Mouse (Mus musculus) adrenal gland, postnatal 4 days (tissue): ENCODE data around the gene Hsd17b6. TPM values are rescaled to one million over a fixed set of nuclear protein-coding genes. Genes with fewer than 3 reads are reported as not detected.

Experiments used
- DNase-seq, 2 experiments: peaks; one replicate each; pipeline ENCODE4 v3.0.0; 2021 to 2022; ENCODE audit warnings: low spot score in 2 of 2, mixed read lengths in 2 of 2
- total RNA-seq, 2 experiments: library from RNA; stranded (reverse); gene quantifications; 2 replicates each; pipeline ENCODE4 v1.2.3; 2021

Gene Hsd17b6
- total RNA-seq, 2 experiments from 2014 or later: 0.22 to 8.9 TPM

- peak in 1 of 2 experiments; percentile 56 for DNase-seq
These were observed 937 bp upstream of the Hsd17b6 start for GRCm38 (mm10) chr10:128008207-128008889.

- no peak for DNase-seq
These were observed 1.9 kb downstream of the Hsd17b6 start for GRCm38 (mm10) chr10:128005479-128005878.

- no peak for DNase-seq
These were observed 2.5 kb downstream of the Hsd17b6 start for GRCm38 (mm10) chr10:128004918-128005317.

- no peak for DNase-seq
These were observed 4.1 kb downstream of the Hsd17b6 start for GRCm38 (mm10) chr10:128003281-128003801.

- DNase-seq: no peak
These were observed 9.2 kb downstream of the Hsd17b6 start for GRCm38 (mm10) chr10:127998260-127998659.

- DNase-seq: no peak
These were observed 10.7 kb downstream of the Hsd17b6 start for GRCm38 (mm10) chr10:127996690-127997089.

GRCm38 (mm10) chr10:127985601-127986000 lies 21.8 kb downstream of the Hsd17b6 start:
- DNase-seq: no peak

GRCm38 (mm10) chr10:127984650-127985049 lies 22.8 kb downstream of the Hsd17b6 start:
- DNase-seq: no peak

GRCm38 (mm10) chr10:127975503-127975902 lies 31.9 kb downstream of the Hsd17b6 start:
- no peak for DNase-seq

GRCm38 (mm10) chr10:127974062-127974461 lies 33.3 kb downstream of the Hsd17b6 start:
- DNase-seq: no peak

GRCm38 (mm10) chr10:127971135-127971534 lies 36.3 kb downstream of the Hsd17b6 start:
- no peak for DNase-seq

- DNase-seq: no peak
These were observed 37.0 kb downstream of the Hsd17b6 start for GRCm38 (mm10) chr10:127970359-127970831.

GRCm38 (mm10) chr10:127969820-127970219 lies 37.6 kb downstream of the Hsd17b6 start:
- no peak for DNase-seq

- no peak for DNase-seq
These were observed 40.9 kb downstream of the Hsd17b6 start for GRCm38 (mm10) chr10:127966506-127966905.

- DNase-seq: no peak
These were observed 43.4 kb downstream of the Hsd17b6 start for GRCm38 (mm10) chr10:127964004-127964403.

- no peak for DNase-seq
These were observed 45.0 kb downstream of the Hsd17b6 start for GRCm38 (mm10) chr10:127962451-127962850.

- DNase-seq: no peak
These were observed 48.2 kb downstream of the Hsd17b6 start for GRCm38 (mm10) chr10:127959161-127959679.

- DNase-seq: peak; percentile 17 to 51
These were observed 51.1 kb downstream of the Hsd17b6 start for GRCm38 (mm10) chr10:127956168-127956816.

- DNase-seq: no peak
These were observed 52.4 kb downstream of the Hsd17b6 start for GRCm38 (mm10) chr10:127955034-127955433.

GRCm38 (mm10) chr10:127951821-127952220 lies 55.6 kb downstream of the Hsd17b6 start:
- no peak for DNase-seq

GRCm38 (mm10) chr10:127951390-127951789 lies 56.0 kb downstream of the Hsd17b6 start:
- no peak for DNase-seq

- no peak for DNase-seq
These were observed 57.7 kb downstream of the Hsd17b6 start for GRCm38 (mm10) chr10:127949596-127950130.
